Mouse (Mus musculus) kidney, adult 9 months (tissue): ENCODE measurements around the gene Kcnj5.

ENCODE experiments used
- DNase-seq: peaks from one replicate; pipeline ENCODE4 v3.0.0; 2022

Kcnj5 gene

GRCm38 (mm10) chr9:32344051-32344450 lies at the start of gene Kcnj5:
Kcnj5 (minus strand) TSS chr9:32344350.
- no peak for DNase-seq

- DNase-seq: no peak
These were observed 48.6 kb upstream of the Kcnj5 start for GRCm38 (mm10) chr9:32392716-32393115.

DNA sequence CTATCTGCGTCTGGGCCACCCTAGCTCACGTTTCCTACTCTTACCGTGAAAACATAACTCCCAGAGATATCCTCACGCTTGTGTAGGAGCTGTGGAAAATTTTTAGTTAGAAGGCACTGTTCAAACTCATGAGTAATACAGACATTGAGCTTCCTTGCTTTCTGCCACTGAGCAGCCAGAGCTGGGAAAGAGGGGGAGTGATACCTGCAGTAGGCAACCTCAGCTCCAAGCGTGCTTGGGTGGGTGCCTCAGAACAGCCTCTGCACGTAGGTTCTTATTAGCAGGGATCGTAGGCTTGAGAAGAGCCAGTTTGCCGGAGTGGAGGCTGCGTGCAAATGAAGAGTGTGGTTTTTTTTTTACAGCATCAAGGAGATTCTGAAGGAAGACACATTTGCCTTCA lies 47.6 kb upstream of the Kcnj5 start:
- no peak for DNase-seq

DNA sequence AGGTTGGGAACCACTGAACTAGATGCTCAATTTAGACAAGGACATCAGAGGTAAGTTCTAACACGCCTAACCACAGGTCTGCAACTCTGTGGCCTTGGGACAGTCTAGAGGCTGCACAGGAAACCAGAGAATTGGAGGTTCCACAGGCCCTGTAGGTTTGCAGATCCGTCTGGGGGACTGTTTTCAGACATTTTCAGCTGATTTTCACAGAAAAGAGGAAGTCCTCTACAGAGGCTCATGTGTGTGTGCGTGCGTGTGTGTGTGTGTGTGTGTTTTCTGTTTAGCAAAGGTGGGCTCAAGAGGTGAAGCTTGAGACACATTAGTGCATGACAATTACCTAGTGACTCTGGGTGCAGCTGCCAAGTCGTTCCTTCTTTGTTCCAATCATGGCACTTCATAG lies 46.9 kb upstream of the Kcnj5 start:
- no peak for DNase-seq

- no peak for DNase-seq
These were observed 44.0 kb upstream of the Kcnj5 start for GRCm38 (mm10) chr9:32388120-32388519.

DNA sequence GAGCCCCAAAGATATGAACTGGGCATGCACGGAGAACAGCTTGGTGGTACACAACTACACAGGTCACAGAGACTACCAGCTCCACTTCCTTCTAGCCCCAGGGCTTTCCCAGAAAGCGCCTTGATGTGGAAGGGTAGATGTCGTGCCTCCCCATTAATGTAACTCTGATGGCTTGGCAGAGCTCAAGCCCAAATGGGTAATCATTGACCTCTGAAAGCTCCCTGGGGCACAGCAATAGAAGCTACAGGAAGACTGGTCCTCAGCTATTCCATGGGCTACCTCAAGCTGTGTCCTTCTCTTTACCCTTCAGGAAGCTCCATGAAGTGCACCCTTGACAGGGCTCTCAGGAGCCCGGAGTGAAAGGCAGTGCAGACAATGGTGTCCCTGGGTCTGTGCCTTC lies 40.8 kb upstream of the Kcnj5 start:
- DNase-seq: peak; percentile 83

DNA sequence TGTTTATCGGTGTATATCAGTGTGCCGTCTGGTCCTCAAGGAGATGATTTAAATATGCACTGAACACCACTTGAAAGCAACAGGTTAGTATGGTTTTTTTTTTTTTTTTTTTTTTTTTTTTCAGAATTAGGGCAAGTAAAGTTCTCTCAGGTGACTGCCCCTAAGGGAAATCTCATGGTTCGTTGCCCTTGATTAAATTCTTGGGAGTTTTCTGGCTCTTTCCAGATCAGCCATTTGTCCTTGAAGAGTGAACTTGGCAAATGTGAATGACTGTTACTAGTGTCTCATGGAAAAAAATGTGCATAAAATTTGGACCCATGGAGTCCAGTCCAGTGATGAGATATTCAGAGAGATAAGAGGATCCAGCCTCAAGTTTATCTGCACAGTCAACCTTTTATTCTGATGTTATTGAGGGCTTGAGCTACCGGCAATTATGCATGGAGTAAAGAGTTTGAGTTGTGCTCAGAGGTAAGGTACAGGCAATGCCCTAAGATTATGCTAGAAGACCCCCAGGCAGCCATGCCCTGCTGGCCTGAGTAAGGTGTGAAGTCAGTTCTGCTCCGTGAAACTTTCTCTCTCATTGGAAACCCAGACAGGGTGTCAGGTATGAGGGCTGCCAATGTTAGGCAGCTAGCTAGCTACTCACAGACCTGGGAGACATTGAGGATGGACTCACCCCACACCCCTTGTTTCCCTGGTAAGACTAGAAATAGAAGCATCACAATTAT lies 32.9 kb upstream of the Kcnj5 start:
- DNase-seq: peak; percentile 74

- no peak for DNase-seq
These were observed 31.9 kb upstream of the Kcnj5 start for GRCm38 (mm10) chr9:32376031-32376430.

GRCm38 (mm10) chr9:32373656-32374055 lies 29.5 kb upstream of the Kcnj5 start:
- DNase-seq: no peak

DNA sequence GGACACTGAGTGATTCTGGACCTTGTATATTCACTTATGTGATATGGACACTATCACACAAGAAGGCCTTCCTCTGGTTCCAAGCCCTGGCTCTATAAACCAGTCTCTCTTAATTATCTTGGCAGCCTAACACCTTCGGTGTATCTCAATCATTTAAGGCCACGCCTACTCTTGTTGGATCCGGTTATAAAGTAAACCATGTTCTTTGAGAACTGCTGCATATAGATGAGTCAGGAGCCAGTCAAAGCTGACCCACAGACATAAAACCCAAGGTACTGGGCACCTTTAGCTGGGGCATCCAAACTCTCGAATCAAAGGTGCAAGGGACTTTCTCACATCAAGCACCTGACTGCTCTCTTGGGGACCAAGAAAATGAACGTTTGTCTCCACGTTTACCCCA lies 28.1 kb upstream of the Kcnj5 start, which contains the start of gene Kcnj1:
Gene Kcnj1 (plus strand): TSS at position 292 of the 400 bp plus-strand sequence.
- DNase-seq: peak; percentile 67

DNA sequence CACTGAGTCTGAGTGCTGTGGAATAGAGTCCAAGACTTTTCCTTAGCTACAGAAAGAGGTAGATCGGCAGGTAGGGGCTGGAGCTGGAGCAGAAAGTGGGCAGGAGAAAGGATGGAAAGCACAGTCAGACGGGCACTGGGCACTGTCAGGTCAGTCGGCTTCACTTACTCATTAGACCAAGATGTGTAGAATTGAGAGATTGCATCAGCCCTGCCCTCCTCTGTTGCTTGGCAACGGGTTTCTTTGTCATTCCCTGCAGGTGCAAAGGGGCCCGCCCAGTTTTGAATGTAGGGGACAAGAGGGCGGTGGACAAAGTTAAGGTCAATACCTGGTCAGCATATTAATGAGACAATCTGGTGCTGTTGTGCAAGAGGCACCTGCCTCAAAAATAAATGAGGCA lies 25.2 kb upstream of the Kcnj5 start:
- peak; percentile 59 for DNase-seq

- DNase-seq: peak; percentile 71
These were observed 24.7 kb upstream of the Kcnj5 start for GRCm38 (mm10) chr9:32368812-32369211.

DNA sequence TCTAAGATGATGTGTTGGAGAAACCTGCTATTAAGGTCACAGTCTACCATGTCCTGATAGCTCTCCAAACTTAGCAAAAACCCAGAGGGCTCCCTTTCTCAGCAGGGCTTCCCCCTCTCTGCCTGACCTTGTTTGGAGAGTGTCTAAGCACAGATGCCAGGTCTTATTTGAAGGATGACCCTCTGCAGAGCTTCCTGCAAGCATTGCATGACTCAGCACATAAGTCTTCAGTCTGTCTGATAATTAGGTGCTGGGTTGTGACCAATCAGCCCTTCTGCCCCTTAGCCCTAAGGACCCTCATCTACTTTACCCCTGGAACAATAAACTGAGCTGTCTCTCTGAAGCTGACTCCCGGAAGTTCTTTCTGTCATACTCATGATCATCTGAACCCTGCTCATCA lies 16.6 kb upstream of the Kcnj5 start:
- DNase-seq: no peak

DNA sequence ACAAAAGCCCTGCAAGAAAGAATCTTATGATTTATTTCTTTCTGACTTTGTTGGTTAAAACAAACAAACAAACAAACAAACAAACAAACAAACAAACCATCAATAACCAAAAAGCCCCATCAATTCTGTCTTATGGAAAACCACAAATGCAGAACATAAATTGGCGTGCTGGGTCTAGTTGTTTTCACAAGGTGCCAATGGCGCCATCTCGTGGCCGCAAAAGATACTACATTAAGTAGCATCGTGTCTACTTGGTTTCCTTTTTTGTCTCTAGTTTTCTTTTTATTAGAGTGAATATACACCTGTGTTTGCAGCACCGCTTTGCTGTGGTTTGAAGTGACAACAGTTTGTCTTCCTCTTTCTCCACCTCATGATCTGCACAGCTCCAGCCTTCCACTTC lies 6.2 kb upstream of the Kcnj5 start:
- DNase-seq: peak; percentile 82

DNA sequence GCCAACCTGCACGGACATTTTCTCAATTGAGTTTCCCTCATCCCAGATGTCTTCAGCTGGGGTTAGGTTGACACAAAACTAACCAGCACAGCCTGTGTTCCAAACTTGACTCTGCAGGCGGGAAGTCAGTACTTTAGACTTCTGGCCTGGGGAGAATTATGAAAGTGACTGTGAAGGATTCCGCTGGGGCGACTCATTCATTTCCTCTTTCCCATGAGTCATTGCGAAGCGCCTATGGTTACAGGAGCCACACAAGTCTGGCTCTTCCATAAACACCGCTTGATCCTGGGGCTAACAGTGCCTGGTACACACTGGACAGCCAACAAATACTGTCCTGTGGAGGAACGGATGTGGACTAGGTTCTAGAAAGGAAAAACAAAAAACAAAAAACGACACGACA lies 5.2 kb upstream of the Kcnj5 start:
- no peak for DNase-seq

DNA sequence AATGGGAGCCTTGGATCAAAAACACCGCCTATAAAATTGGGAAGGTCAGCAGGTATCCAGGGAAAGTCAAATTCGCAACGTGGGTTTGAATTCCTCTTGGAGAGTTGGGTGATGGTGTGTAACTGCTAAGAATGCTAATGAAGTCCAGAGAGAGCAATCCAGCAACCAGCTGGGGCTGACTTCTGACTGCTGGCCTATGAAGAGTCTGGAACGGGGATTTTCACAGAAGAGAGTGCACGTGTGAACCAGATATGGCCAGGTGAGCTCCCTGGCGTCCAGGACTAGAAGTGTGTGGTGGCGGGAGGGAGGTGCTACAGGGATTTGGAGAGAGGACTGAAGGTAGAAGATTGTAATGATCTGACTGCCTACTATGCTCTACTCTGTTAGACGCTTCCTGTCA lies 3.9 kb upstream of the Kcnj5 start:
- peak; percentile 44 for DNase-seq

- DNase-seq: no peak
These were observed 339 bp upstream of the Kcnj5 start for GRCm38 (mm10) chr9:32344489-32344888.

DNA sequence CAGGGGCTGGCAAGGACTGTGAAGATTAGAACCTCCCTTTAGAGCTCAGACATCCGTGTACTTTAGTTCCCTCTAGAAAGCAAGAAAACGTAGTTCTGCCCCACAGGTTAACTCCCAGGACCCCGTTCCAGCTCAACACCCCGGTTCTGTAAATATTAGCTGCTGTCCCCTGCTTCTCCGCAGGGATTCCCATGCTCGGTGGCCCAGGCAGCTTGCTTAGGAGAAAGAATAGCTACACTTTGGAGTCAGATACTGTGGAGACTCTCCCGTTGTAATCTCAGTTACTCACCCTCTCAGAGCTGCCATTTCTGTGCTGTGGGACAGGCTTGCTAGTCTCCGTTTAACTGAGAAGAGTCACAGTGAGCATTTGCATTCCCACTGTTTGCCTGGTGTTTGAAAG lies 1.2 kb downstream of the Kcnj5 start:
- no peak for DNase-seq

- DNase-seq: no peak
These were observed 3.3 kb downstream of the Kcnj5 start for GRCm38 (mm10) chr9:32340831-32341230.

GRCm38 (mm10) chr9:32335389-32336150 lies 8.6 kb downstream of the Kcnj5 start:
- no peak for DNase-seq

DNA sequence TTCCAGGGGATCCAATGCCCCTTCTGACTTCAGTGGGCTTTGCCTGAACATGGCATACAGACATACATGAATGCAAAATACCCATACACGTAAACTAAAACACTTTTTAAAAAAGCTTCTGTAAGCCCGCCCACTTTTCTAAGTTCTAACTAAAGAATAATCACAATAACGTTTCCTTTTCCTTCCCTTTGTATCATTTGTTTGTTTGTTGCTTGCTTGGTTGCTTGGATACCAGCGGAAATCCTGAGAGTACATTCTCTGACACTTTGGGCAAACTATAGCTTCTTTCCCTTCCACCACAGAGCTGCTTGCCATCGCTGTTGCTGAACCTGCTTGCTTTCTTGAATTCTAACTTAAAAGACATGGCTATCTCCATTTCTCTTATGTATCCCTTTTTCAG lies 13.0 kb downstream of the Kcnj5 start:
- no peak for DNase-seq

GRCm38 (mm10) chr9:32328777-32329176 lies 15.4 kb downstream of the Kcnj5 start:
- DNase-seq: no peak

- DNase-seq: no peak
These were observed 20.5 kb downstream of the Kcnj5 start for GRCm38 (mm10) chr9:32323610-32324009.

DNA sequence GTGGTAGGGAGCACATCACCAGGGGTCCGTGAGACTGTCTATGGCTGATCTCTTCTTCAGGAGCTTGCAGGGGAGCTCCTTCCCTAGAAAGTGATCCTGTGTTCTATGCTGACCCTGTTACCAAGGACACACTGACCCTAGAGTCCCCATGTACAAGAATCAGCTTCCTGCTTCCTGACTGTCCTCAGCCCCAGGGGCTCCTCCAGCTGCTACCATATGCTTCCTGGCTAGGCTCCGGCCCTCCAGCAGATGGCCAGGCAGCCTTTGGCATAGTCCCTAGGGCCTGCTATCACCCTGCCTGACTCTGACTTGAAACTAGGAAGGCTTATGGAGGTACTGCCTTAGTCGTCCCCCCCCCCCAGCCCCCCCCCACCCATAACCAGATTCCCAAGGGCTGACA lies 24.0 kb downstream of the Kcnj5 start:
- DNase-seq: peak; percentile 31

- DNase-seq: no peak
These were observed 28.2 kb downstream of the Kcnj5 start for GRCm38 (mm10) chr9:32315999-32316398.
